Mouse (Mus musculus) hindbrain, embryonic 13.5 days (tissue): ENCODE data around the gene Gm438. TPM values are rescaled to one million over a fixed set of nuclear protein-coding genes. Genes with fewer than 3 reads are reported as not detected.
"Not testable (repeated sequence)": the region's sequence is repeated elsewhere in the genome, so short reads cannot be mapped to it uniquely, and the experiment has no call there.

Experiments
- ATAC-seq: fragments of 200-750 bp; cut with Nextera tagmentation; 2 replicates; pipeline ENCODE4 v1.8.0; 2017; ENCODE audit warnings: moderate TSS enrichment; ENCODE audit not compliant: low FRiP score
- H3K27ac ChIP-seq: fragments of 300-500 bp; sonication (generic); 2 replicates; pipeline ENCODE4 v1.5.1; 2015; ENCODE audit warnings: inconsistent platforms, mild to moderate bottlenecking, moderate library complexity
- H3K27me3 ChIP-seq: fragments of 300-500 bp; sonication (generic); 2 replicates; pipeline ENCODE4 v1.6.1; 2015; ENCODE audit warnings: mild to moderate bottlenecking, inconsistent platforms
- H3K36me3 ChIP-seq: fragments of 300-500 bp; sonication (generic); 2 replicates; pipeline ENCODE4 v1.6.1; 2015; ENCODE audit warnings: mild to moderate bottlenecking, inconsistent platforms
- H3K4me1 ChIP-seq: fragments of 300-500 bp; sonication (generic); replicated peaks from 2 replicates; pipeline ENCODE4 v1.6.1; 2015; ENCODE audit warnings: inconsistent platforms
- H3K4me2 ChIP-seq: fragments of 300-500 bp; sonication (generic); 2 replicates; pipeline ENCODE4 v1.6.1; 2015; ENCODE audit warnings: inconsistent platforms, mild to moderate bottlenecking, moderate library complexity
- H3K4me3 ChIP-seq: fragments of 300-500 bp; sonication (generic); 2 replicates; pipeline ENCODE4 v1.5.1; 2015; ENCODE audit warnings: mild to moderate bottlenecking, inconsistent platforms
- H3K9ac ChIP-seq: fragments of 300-500 bp; sonication (generic); 2 replicates; pipeline ENCODE4 v1.6.1; 2015; ENCODE audit warnings: mild to moderate bottlenecking, inconsistent platforms
- H3K9me3 ChIP-seq: fragments of 300-500 bp; sonication (generic); 2 replicates; pipeline ENCODE4 v1.6.1; 2016; ENCODE audit warnings: inconsistent platforms
- WGBS: fragments of 180-500 bp; shearing (Covaris S2); methylation state at CpG from one replicate; pipeline ENCODE4 v1.1.7; 2015; 5-methylcytosine and 5-hydroxymethylcytosine counted together
- polyA plus RNA-seq: library from polyadenylated mRNA; unstranded; fragments of >200 nt; fragmentation: Nextera tagmentation; extraction: Ambion mirVana; gene quantifications from 2 replicates; pipeline ENCODE4 v1.2.1, GENCODE M21; 2015

Gene Gm438
- polyA plus RNA-seq, result not detected in 2 replicates

DNA sequence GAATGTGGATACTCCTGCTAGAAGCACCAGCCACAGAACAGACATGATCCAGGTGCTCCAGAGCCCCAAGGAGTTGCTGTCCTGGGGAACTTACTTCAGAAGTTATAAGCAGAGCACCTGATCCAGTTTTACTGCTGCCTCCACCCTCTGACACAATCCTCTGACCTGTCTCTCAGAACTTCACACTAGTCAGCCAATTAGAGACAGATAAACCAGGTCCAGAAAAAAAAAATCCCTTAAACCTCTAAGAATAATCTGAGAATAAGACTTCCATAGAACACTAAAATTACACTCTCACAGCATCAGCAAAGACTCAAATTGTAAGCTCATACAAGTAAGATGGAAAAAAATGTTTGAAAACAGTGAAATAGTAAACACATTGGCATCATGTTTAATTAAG is at the start of gene Gm438:
TSS of gene Gm438 (minus strand) at position 101 of the 400 bp plus-strand sequence.
- H3K4me2 ChIP-seq, result no peak within 1 kb of the TSS
- H3K36me3 ChIP-seq, result no peaks in the 10 kb centered on the region
- H3K4me1 ChIP-seq, result no peaks in the 10 kb centered on the region
- no peaks in the 10 kb centered on the region for H3K9me3 ChIP-seq
- no peak within 1 kb of the TSS for H3K4me3 ChIP-seq
- H3K27ac ChIP-seq, result no peak within 1 kb of the TSS
- no peak within 1 kb of the TSS for H3K9ac ChIP-seq
- ATAC-seq, result no peak
- no peaks in the 10 kb centered on the region for H3K27me3 ChIP-seq

DNA sequence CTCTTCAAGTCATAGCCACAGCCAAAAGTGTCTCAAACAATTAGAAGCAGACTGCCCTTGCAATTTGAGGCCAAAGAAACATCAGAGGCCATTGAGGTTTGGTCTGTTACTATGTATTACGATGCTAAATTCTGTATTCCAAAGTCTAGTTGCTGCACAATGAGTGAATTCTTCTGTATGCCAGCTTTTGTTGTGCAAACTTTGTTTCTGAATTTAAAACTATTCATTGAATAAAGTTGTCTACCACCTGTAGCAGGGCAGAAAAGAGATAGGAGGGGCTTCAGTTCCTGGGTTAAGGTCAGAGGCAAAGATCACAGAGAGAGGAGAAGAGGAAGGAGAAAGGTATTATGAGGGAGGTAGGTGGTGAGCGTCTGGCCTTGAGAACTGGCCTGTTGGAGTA is 38.3 kb upstream of the Gm438 start:
- Histone ChIP-seq H3K27ac (no peak overlapping the region), H3K9ac (no peak overlapping the region), H3K36me3 (no peaks in the 10 kb centered on the region), H3K4me1 (no peaks in the 10 kb centered on the region), H3K27me3 (no peaks in the 10 kb centered on the region), H3K4me3 (no peak overlapping the region), H3K4me2 (no peak overlapping the region), H3K9me3 (peaks cover 5% of the 10 kb centered on the region; the same call in 1 of the 2 replicates)
- 86% methylated on average over 2 of the region's 2 CpGs for WGBS
- no peak for ATAC-seq

DNA sequence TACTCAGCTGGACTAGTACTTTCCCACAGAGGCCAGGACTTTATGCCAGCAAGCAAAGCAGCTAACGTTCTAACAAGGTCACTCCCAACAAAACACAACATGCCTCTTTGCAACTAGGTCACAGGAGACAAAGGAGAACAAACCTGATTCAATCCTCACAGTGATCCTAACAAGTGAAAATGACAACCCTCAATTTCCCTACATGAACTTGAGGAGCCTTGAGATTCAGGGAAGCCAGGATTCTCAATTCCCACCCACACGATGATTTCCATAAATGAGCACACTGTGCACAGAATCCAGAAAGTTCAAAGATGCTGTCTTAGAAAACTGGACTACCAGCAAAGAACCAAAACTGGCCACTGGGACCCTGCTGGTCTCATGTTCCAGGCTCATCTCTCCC is 37.6 kb upstream of the Gm438 start:
- H3K4me2 ChIP-seq, result no peak overlapping the region
- no peak overlapping the region for H3K4me3 ChIP-seq
- 90% methylated on average over 2 of the region's 2 CpGs for WGBS
- H3K27me3 ChIP-seq, result no peaks in the 10 kb centered on the region
- H3K36me3 ChIP-seq, result no peaks in the 10 kb centered on the region
- no peak for ATAC-seq
- H3K9ac ChIP-seq, result no peak overlapping the region
- H3K27ac ChIP-seq, result no peak overlapping the region
- H3K9me3 ChIP-seq, result peaks cover 5% of the 10 kb centered on the region; the same call in 1 of the 2 replicates
- H3K4me1 ChIP-seq, result no peaks in the 10 kb centered on the region

DNA sequence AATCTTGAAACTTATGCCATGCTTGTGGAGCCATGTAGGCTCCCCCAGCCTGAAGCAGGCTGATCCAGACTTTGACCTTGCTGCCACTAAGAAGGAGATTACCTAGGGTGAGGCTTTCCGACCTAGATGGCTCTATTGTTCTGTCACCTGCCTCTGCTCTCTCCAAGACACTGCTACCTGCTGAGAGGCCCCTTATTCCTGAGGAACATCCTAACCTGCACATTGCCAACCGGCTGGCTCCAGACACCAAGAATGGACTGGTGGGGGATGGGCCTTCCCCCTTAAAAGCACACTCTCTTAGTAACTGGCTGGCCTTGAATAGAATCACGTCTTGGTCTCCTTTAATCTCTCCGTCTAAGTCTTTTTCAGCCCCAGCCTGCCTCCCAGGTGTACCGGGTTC is 20.8 kb upstream of the Gm438 start:
- H3K36me3 ChIP-seq, H3K4me2 ChIP-seq, H3K4me1 ChIP-seq, H3K9me3 ChIP-seq, H3K27me3 ChIP-seq, H3K27ac ChIP-seq, H3K9ac ChIP-seq, ATAC-seq, H3K4me3 ChIP-seq: not testable (repeated sequence)
- 51% methylated on average over 5 of the region's 5 CpGs for WGBS

- Histone ChIP-seq H3K27me3 (no peaks in the 10 kb centered on the region), H3K36me3 (no peaks in the 10 kb centered on the region), H3K4me2 (no peak overlapping the region), H3K4me3 (no peak overlapping the region), H3K9me3 (no peaks in the 10 kb centered on the region), H3K9ac (no peak overlapping the region), H3K27ac (no peak overlapping the region), H3K4me1 (no peaks in the 10 kb centered on the region)
- WGBS, result 74% methylated on average over 3 of the region's 3 CpGs
- ATAC-seq, result no peak
Observed at GRCm38 (mm10) chr4:144803633-144804032, 17.2 kb upstream of the Gm438 start.

DNA sequence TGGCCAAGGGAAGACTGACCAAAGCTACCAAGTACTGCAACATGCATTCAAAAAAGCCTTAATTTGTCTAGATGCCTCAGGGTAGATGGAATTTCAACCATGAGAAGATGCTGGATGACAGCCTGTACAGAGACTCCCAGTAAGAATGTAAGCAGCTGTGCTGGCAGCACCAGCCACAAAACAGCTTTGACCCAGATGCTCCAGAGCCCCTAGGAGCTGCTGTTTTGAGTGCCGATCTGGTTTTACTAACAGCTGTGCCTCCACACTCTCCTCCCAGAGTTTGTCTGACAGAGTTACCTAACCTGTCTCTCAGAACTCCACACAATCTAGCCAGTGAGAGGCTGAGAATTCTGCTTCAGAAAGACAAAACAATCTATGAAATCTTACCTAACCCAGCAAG is 3.8 kb upstream of the Gm438 start:
- ATAC-seq, result no peak
- Histone ChIP-seq H3K36me3 (no peaks in the 10 kb centered on the region), H3K9ac (no peak overlapping the region), H3K27me3 (no peaks in the 10 kb centered on the region), H3K4me3 (no peak overlapping the region), H3K4me2 (no peak overlapping the region), H3K27ac (no peak overlapping the region), H3K9me3 (no peaks in the 10 kb centered on the region), H3K4me1 (no peaks in the 10 kb centered on the region)
- WGBS, result 83% methylated on average over 1 of the region's 1 CpGs

GRCm38 (mm10) chr4:144782476-144783197 is 3.7 kb downstream of the Gm438 start:
- Histone ChIP-seq H3K36me3 (no peaks in the 10 kb centered on the region), H3K4me1 (no peaks in the 10 kb centered on the region), H3K27ac (no peak overlapping the region), H3K9ac (no peak overlapping the region), H3K9me3 (no peaks in the 10 kb centered on the region), H3K4me2 (no peak overlapping the region), H3K4me3 (no peak overlapping the region), H3K27me3 (no peaks in the 10 kb centered on the region)
- WGBS, result 88% methylated on average over 3 of the region's 3 CpGs
- no peak for ATAC-seq

GRCm38 (mm10) chr4:144765722-144766121 is 20.7 kb downstream of the Gm438 start:
- H3K27ac ChIP-seq, result no peak overlapping the region
- no peak overlapping the region for H3K4me3 ChIP-seq
- H3K27me3 ChIP-seq, result no peaks in the 10 kb centered on the region
- H3K4me1 ChIP-seq, result no peaks in the 10 kb centered on the region
- H3K4me2 ChIP-seq, result no peak overlapping the region
- no peak for ATAC-seq
- H3K9ac ChIP-seq, result no peak overlapping the region
- no peaks in the 10 kb centered on the region for H3K36me3 ChIP-seq
- WGBS, result 40% methylated on average over 2 of the region's 2 CpGs
- H3K9me3 ChIP-seq, result no peaks in the 10 kb centered on the region

DNA sequence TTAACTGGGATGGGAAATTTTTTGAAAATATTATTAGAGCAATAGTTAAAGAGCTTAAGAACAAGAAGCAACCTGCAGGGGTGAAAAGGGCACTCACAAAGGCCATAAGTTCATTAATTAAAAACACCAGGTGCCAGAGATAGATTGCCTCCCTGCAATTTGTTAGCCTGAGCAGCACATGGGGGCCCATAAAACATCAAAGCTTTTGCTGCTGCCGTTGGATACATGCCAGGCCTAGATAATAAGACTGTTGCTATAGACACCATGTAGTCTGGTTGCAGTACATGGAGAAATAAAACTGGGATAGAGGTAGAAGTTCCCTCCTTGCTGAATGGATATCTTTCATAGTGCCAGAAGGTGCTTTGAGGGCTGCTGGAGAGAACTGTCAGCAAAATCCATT is 37.2 kb downstream of the Gm438 start:
- H3K9ac ChIP-seq, result no peak overlapping the region
- no peak overlapping the region for H3K27ac ChIP-seq
- ATAC-seq, result no peak
- WGBS, result 56% methylated on average over 1 of the region's 1 CpGs
- no peaks in the 10 kb centered on the region for H3K36me3 ChIP-seq
- no peaks in the 10 kb centered on the region for H3K27me3 ChIP-seq
- no peaks in the 10 kb centered on the region for H3K4me1 ChIP-seq
- H3K4me3 ChIP-seq, result no peak overlapping the region
- no peaks in the 10 kb centered on the region for H3K9me3 ChIP-seq
- H3K4me2 ChIP-seq, result no peak overlapping the region

Other genes starting within 250 kb of the Gm438 start
- not detected in 2 replicates for gene Gm13124, start 221.4 kb downstream of the Gm438 start, polyA plus RNA-seq
- not detected in 2 replicates for gene Aadacl4, start 172.9 kb downstream of the Gm438 start, polyA plus RNA-seq
- not detected in 2 replicates for gene Gm436, start 100.2 kb downstream of the Gm438 start, polyA plus RNA-seq
- gene Gm13178, start 65.2 kb downstream of the Gm438 start, polyA plus RNA-seq, result not detected in 2 replicates
- gene Dhrs3, start 106.2 kb upstream of the Gm438 start, polyA plus RNA-seq, result 34.9 and 41.9 TPM in 2 replicates